In the genomic region with DNA sequence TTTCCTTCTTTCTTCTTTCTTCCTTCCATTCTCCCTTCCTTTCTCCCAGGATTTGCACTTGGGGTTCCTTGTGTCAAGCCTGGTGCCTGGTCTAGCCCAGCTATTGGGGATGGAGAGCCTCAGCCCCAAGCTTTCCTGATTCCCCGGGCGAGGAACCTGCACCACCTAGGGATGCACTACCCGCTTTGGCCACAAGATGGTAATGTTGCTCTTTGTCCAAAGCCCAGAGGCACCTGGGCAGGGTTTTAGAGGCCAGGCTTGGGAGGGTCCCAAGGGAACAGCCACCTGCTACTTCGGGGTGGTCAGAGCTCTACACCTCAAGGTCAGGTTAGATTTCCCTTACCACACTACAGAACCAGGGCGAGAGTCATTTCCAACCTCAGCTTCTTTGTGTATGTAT, we compare ENCODE assay signal across 9 mouse cellular contexts. TPM values are rescaled to one million over a fixed set of nuclear protein-coding genes. Genes with fewer than 3 reads are reported as not detected.
DNase-seq lines count a peak whose midpoint lies in the region; ATAC-seq and TF ChIP-seq lines count a peak whose summit lies in the region.
"Had no signal": no experiment of that assay in that cellular context is flagged by ENCODE, and none has a peak within 500 bp of the region (broad histone marks: within the 10 kb centered on the region; RNA-seq: fewer than 3 reads in every experiment).

No protein-coding gene starts in this region.

- peak; percentile 98 for TF ChIP-seq CTCF in olfactory bulb, adult 2 months (IDR thresholded peaks at IDR 0.05; ENCODE audit: insufficient read depth, low read depth, low read length)

- peaks cover 54% of the 10 kb centered on the region for H3K27me3 ChIP-seq in intestine, embryonic 14.5 days (replicated peaks; ENCODE audit: control insufficient read depth, insufficient read depth, low read length)
- H3K27me3 ChIP-seq in intestine, embryonic 15.5 days (replicated peaks) = peaks cover 45% of the 10 kb centered on the region
- H3K27me3 ChIP-seq in limb, embryonic 10.5 days (ENCODE audit: low read depth, poor library complexity, severe bottlenecking) = peaks cover 70% of the 10 kb centered on the region

- no peak overlapping the region for H3K4me3 ChIP-seq in intestine, embryonic 14.5 days (ENCODE audit: low read depth, low read length)
- H3K4me3 ChIP-seq in intestine, embryonic 15.5 days (replicated peaks) = no peak overlapping the region
- no peak overlapping the region for H3K4me3 ChIP-seq in limb, embryonic 10.5 days
- no peak overlapping the region for H3K4me3 ChIP-seq in olfactory bulb, adult 2 months (ENCODE audit: insufficient read depth, low read depth, low read length)

- H3K4me2 ChIP-seq in intestine, embryonic 14.5 days (ENCODE audit: low read length) = no peak overlapping the region
- no peak overlapping the region for H3K4me2 ChIP-seq in intestine, embryonic 15.5 days (replicated peaks)

- H3K4me1 ChIP-seq in intestine, embryonic 14.5 days (replicated peaks; ENCODE audit: control insufficient read depth, insufficient read depth, low read length) = peaks cover 5% of the 10 kb centered on the region
- peaks cover 14% of the 10 kb centered on the region for H3K4me1 ChIP-seq in intestine, embryonic 15.5 days (replicated peaks)
- peaks cover 28% of the 10 kb centered on the region for H3K4me1 ChIP-seq in limb, embryonic 10.5 days
- peaks cover 18% of the 10 kb centered on the region for H3K4me1 ChIP-seq in olfactory bulb, adult 2 months (ENCODE audit: control insufficient read depth, insufficient read depth, low read length)

- no peak for TF ChIP-seq POLR2A in olfactory bulb, adult 2 months (IDR thresholded peaks at IDR 0.05; ENCODE audit: insufficient read depth, low read depth, low read length)

- DNase-seq in intestine, embryonic 14.5 days (ENCODE audit: low spot score) = peak; percentile 95
- peak; percentile 33 to 45 for DNase-seq in adrenal gland, postnatal 4 days (ENCODE audit: low spot score in 2 of 2)
- DNase-seq in fibroblast of lung, adult 2 months (ENCODE audit: low read depth) = peak; percentile 19
- DNase-seq in limb, embryonic 10.5 days (ENCODE audit: low spot score) = peak; percentile 86
- peak; percentile 29 to 69 for DNase-seq in thymus, postnatal 10 days (ENCODE audit: low spot score in 2 of 2)

- H3K27ac ChIP-seq in intestine, embryonic 14.5 days (ENCODE audit: low read depth) = no peak overlapping the region
- no peak overlapping the region for H3K27ac ChIP-seq in intestine, embryonic 15.5 days
- no peak overlapping the region for H3K27ac ChIP-seq in limb, embryonic 10.5 days
- H3K27ac ChIP-seq in olfactory bulb, adult 2 months (ENCODE audit: insufficient read depth, low read depth, low read length) = no peak overlapping the region
- H3K27ac ChIP-seq: macrophage had no signal

- H3K36me3 ChIP-seq in intestine, embryonic 14.5 days (ENCODE audit: control insufficient read depth, insufficient read depth, low read length) = no peaks in the 10 kb centered on the region
- H3K36me3 ChIP-seq in intestine, embryonic 15.5 days = no peaks in the 10 kb centered on the region
- H3K36me3 ChIP-seq in limb, embryonic 10.5 days = no peaks in the 10 kb centered on the region

- H3K9me3 ChIP-seq in intestine, embryonic 14.5 days (ENCODE audit: control insufficient read depth, low read length) = peaks cover 4% of the 10 kb centered on the region
- H3K9me3 ChIP-seq in intestine, embryonic 15.5 days = no peaks in the 10 kb centered on the region
- H3K9me3 ChIP-seq in limb, embryonic 10.5 days (replicated peaks) = no peaks in the 10 kb centered on the region; the same call in 1 of the 2 replicates

- H3K9ac ChIP-seq in intestine, embryonic 14.5 days (ENCODE audit: low read length) = no peak overlapping the region
- no peak overlapping the region for H3K9ac ChIP-seq in intestine, embryonic 15.5 days

- ATAC-seq in intestine, embryonic 14.5 days (replicated peaks; ENCODE audit: low FRiP score, low TSS enrichment, low read depth) = 0 out of 2 replicates have a peak, but pooled peaks have one; percentile 43
- ATAC-seq in intestine, embryonic 15.5 days = no peak
- ATAC-seq in inflammation-experienced regulatory T-cells, adult 6 months = peak; percentile 41

- WGBS in intestine, embryonic 14.5 days = 4% methylated on average over 5 of the region's 5 CpGs
- WGBS in intestine, embryonic 15.5 days = 5% methylated on average over 5 of the region's 5 CpGs
- 7% methylated on average over 5 of the region's 5 CpGs for WGBS in limb, embryonic 10.5 days
- WGBS in olfactory bulb, adult 2 months = 6% methylated on average over 5 of the region's 5 CpGs

RNA-seq across cellular contexts. Expression of gene Tmem132b, which starts 2.5 kb away (rescaled TPM):
- 0.31 and 0.45 TPM in 2 replicates for polyA plus RNA-seq in intestine, embryonic 14.5 days (2014; fragmentation: Nextera tagmentation; extraction: Ambion mirVana)
- polyA plus RNA-seq in intestine, embryonic 15.5 days (2015; fragmentation: Nextera tagmentation; extraction: Ambion mirVana) = 0.25 and 0.28 TPM in 2 replicates
- total RNA-seq in adrenal gland, postnatal 4 days (2021) = 1 to 10 TPM; 1.8 to 2.2 TPM
- polyA plus RNA-seq in inflammation-experienced regulatory T-cells, adult 6 months (2017; shearing (Covaris generic)) = not detected
- polyA plus RNA-seq in limb, embryonic 10.5 days (2016; fragmentation: Nextera tagmentation; extraction: Ambion mirVana) = 0.03 TPM in 1 of 2 replicates, not detected in the other
- not detected in 2 replicates for polyA plus RNA-seq in olfactory bulb, adult 2 months (2012; ENCODE audit: insufficient read depth, insufficient read length, low replicate concordance, missing spikeins)
- polyA plus RNA-seq: macrophage had no signal

RNA-seq across cellular contexts. Expression of gene Aacs, which starts 53.5 kb away (rescaled TPM):
- 66.9 and 78.6 TPM in 2 replicates for polyA plus RNA-seq in intestine, embryonic 14.5 days (2014; fragmentation: Nextera tagmentation; extraction: Ambion mirVana)
- polyA plus RNA-seq in intestine, embryonic 15.5 days (2015; fragmentation: Nextera tagmentation; extraction: Ambion mirVana) = 73.0 and 77.0 TPM in 2 replicates
- 10 to 100 TPM; 12.8 to 18.9 TPM for total RNA-seq in adrenal gland, postnatal 4 days (2021)
- polyA plus RNA-seq in inflammation-experienced regulatory T-cells, adult 6 months (2017; shearing (Covaris generic)) = 10 to 100 TPM; 22.5 to 25.4 (median 24.7) TPM
- polyA plus RNA-seq in limb, embryonic 10.5 days (2016; fragmentation: Nextera tagmentation; extraction: Ambion mirVana) = 56.7 and 57.9 TPM in 2 replicates
- not detected in 2 replicates for polyA plus RNA-seq in olfactory bulb, adult 2 months (2012; ENCODE audit: insufficient read depth, insufficient read length, low replicate concordance, missing spikeins)

Comparison
In these comparisons a context has a peak if more than half of its experiments do, and no peak if none do; other contexts are left out.
1. DNase-seq: peak in every context shown above with its lines; median percentile 95 in intestine, embryonic 14.5 days; 86 in limb, embryonic 10.5 days; 49 in thymus, postnatal 10 days; 39 in adrenal gland, postnatal 4 days; 19 in fibroblast of lung, adult 2 months.
2. RNA of gene Aacs, which starts 53.5 kb away (polyA plus RNA-seq): 66.9 to 78.6 TPM in intestine, embryonic 14.5 days, 73.0 to 77.0 TPM in intestine, embryonic 15.5 days, 56.7 to 57.9 TPM in limb, embryonic 10.5 days and 22.5 to 25.4 TPM in inflammation-experienced regulatory T-cells, adult 6 months; not detected in olfactory bulb, adult 2 months; every median in the first group is over 10 times any median in the second.